ENCODE assay signal across 19 mouse cellular contexts in genomic region chr14:73631511-73631910, GRCm38 (mm10). TPM values are rescaled to one million over a fixed set of nuclear protein-coding genes. Genes with fewer than 3 reads are reported as not detected.
A peak's percentile ranks its signal among the peaks of the same experiment; 100 is the strongest.
DNase-seq lines count a peak whose midpoint lies in the region; ATAC-seq and TF ChIP-seq lines count a peak whose summit lies in the region.
"Had no signal": no experiment of that assay in that cellular context is flagged by ENCODE, and none has a peak within 500 bp of the region (broad histone marks: within the 10 kb centered on the region; RNA-seq: fewer than 3 reads in every experiment).

No protein-coding gene starts in this region.

- no peak for ATAC-seq in lung, postnatal 0 days
- ATAC-seq in inflammation-experienced regulatory T-cells, adult 6 months, result no peak
- ATAC-seq: forebrain, embryonic 13.5 days; hindbrain, postnatal 0 days; liver, embryonic 12.5 days had no signal

- H3K4me3 ChIP-seq in testis, adult 2 months (ENCODE audit: control insufficient read depth, low read depth, low read length), result no peak overlapping the region
- H3K4me3 ChIP-seq in lung, postnatal 0 days (ENCODE audit: low read depth, low read length), result no peak overlapping the region
- H3K4me3 ChIP-seq: embryonic facial prominence, embryonic 13.5 days; forebrain, embryonic 13.5 days; layer of hippocampus, adult 2 months; liver, embryonic 12.5 days; midbrain, embryonic 12.5 days had no signal

- H3K9ac ChIP-seq in lung, postnatal 0 days (replicated peaks; ENCODE audit: low read depth), result no peak overlapping the region
- H3K9ac ChIP-seq: embryonic facial prominence, embryonic 13.5 days; forebrain, embryonic 13.5 days; liver, embryonic 12.5 days; midbrain, embryonic 12.5 days had no signal

- no peak overlapping the region for H3K4me2 ChIP-seq in lung, postnatal 0 days (replicated peaks; ENCODE audit: low read depth, low read length)
- H3K4me2 ChIP-seq: embryonic facial prominence, embryonic 13.5 days; forebrain, embryonic 13.5 days; liver, embryonic 12.5 days; midbrain, embryonic 12.5 days had no signal

- DNase-seq in cerebellum, postnatal 10 days, result peak; percentile 8
- no peak for DNase-seq in cerebellum, postnatal 14 days
- DNase-seq in testis, postnatal 10 days (ENCODE audit: low spot score), result no peak
- DNase-seq in heart, postnatal 4 days, result peak; percentile 50
- no peak for DNase-seq in lung, postnatal 0 days (ENCODE audit: low spot score)
- no peak for DNase-seq in cerebellum, adult 8-10 months
- DNase-seq: B cell, adult 2 months; spleen, adult 18-20 months had no signal

- TF ChIP-seq POLR2A in testis, adult 2 months (IDR thresholded peaks at IDR 0.05; ENCODE audit: control insufficient read depth, low read depth, low read length), result no peak

- H3K9me3 ChIP-seq in lung, postnatal 0 days (ENCODE audit: low read length), result no peaks in the 10 kb centered on the region
- H3K9me3 ChIP-seq: embryonic facial prominence, embryonic 13.5 days; forebrain, embryonic 13.5 days; G1E; liver, embryonic 12.5 days; midbrain, embryonic 12.5 days had no signal

- no peaks in the 10 kb centered on the region for H3K27me3 ChIP-seq in testis, adult 2 months (ENCODE audit: control insufficient read depth, insufficient read depth, low read length)
- no peaks in the 10 kb centered on the region for H3K27me3 ChIP-seq in lung, postnatal 0 days (replicated peaks; ENCODE audit: insufficient read depth, low read length)
- H3K27me3 ChIP-seq: embryonic facial prominence, embryonic 13.5 days; forebrain, embryonic 13.5 days; liver, embryonic 12.5 days; midbrain, embryonic 12.5 days had no signal

- no peaks in the 10 kb centered on the region for H3K36me3 ChIP-seq in testis, adult 2 months (ENCODE audit: control insufficient read depth, insufficient read depth, low read length)
- no peaks in the 10 kb centered on the region for H3K36me3 ChIP-seq in lung, postnatal 0 days (ENCODE audit: insufficient read depth, low read length)
- H3K36me3 ChIP-seq: embryonic facial prominence, embryonic 13.5 days; G1E; liver, embryonic 12.5 days; midbrain, embryonic 12.5 days had no signal

- TF ChIP-seq EP300 in lung, postnatal 0 days (IDR thresholded peaks at IDR 0.05), result no peak

- TF ChIP-seq CTCF in testis, adult 2 months (IDR thresholded peaks at IDR 0.05; ENCODE audit: control insufficient read depth, insufficient read depth, insufficient replicate concordance, low read depth, low read length), result no peak
- no peak for TF ChIP-seq CTCF in lung, postnatal 0 days (IDR thresholded peaks at IDR 0.05)

- WGBS in lung, postnatal 0 days, result 76% methylated on average over 4 of the region's 4 CpGs

- peaks cover 6% of the 10 kb centered on the region for H3K4me1 ChIP-seq in testis, adult 2 months (ENCODE audit: control insufficient read depth, insufficient read depth, low read length)
- H3K4me1 ChIP-seq in lung, postnatal 0 days (ENCODE audit: insufficient read depth, low read depth, low read length), result no peaks in the 10 kb centered on the region
- H3K4me1 ChIP-seq: embryonic facial prominence, embryonic 13.5 days; forebrain, embryonic 13.5 days; liver, embryonic 12.5 days; midbrain, embryonic 12.5 days had no signal

- H3K27ac ChIP-seq in testis, adult 2 months (ENCODE audit: control insufficient read depth, insufficient read depth, low read depth, low read length), result peak overlapping the region; percentile 73
- H3K27ac ChIP-seq in lung, postnatal 0 days (ENCODE audit: low read length), result no peak overlapping the region
- H3K27ac ChIP-seq: embryonic facial prominence, embryonic 13.5 days; forebrain, embryonic 13.5 days; hindbrain, postnatal 0 days; layer of hippocampus, adult 2 months; liver, embryonic 12.5 days; midbrain, embryonic 12.5 days; stomach, postnatal 0 days had no signal

RNA-seq across cellular contexts. Expression of gene Gm21750, which starts 29.5 kb away (rescaled TPM):
- not detected in 2 replicates for polyA plus RNA-seq in testis, adult 2 months (2012; rRNA removed)
- not detected for total RNA-seq in heart, postnatal 4 days (2021)
- not detected in 2 replicates for polyA plus RNA-seq in lung, postnatal 0 days (2015; fragmentation: Nextera tagmentation; extraction: Ambion mirVana)
- polyA plus RNA-seq in inflammation-experienced regulatory T-cells, adult 6 months (2017; shearing (Covaris generic)), result not detected
- total RNA-seq: hindbrain, postnatal 0 days; layer of hippocampus, adult 2 months had no signal
- polyA plus RNA-seq: embryonic facial prominence, embryonic 13.5 days; forebrain, embryonic 13.5 days; G1E; heart, embryonic 14.5 days; hindbrain, postnatal 0 days; liver, embryonic 12.5 days; midbrain, embryonic 12.5 days; stomach, postnatal 0 days had no signal

Comparison
In these comparisons a context has a peak if more than half of its experiments do, and no peak if none do; other contexts are left out.
1. DNase-seq: peak in cerebellum, postnatal 10 days (2 of 2) and heart, postnatal 4 days (single experiment); none in cerebellum, postnatal 14 days (0 of 2), testis, postnatal 10 days (single experiment), lung, postnatal 0 days (single experiment) and cerebellum, adult 8-10 months (single experiment).